Mouse (Mus musculus): Measurements from ENCODE around the gene Asprv1.

The Asprv1 gene

GRCm38 (mm10) chr6:86615301-86615700 lies 12.7 kb upstream of the Asprv1 start:
- no peak for DNase-seq (ENCODE audit: extremely low spot score)

- no peak for DNase-seq (ENCODE audit: extremely low spot score)
These were observed 4.8 kb upstream of the Asprv1 start for GRCm38 (mm10) chr6:86623201-86623600.

- DNase-seq (ENCODE audit: extremely low spot score): no peak
These were observed 3.6 kb upstream of the Asprv1 start for GRCm38 (mm10) chr6:86624074-86625030.

- DNase-seq (ENCODE audit: extremely low spot score): no peak
These were observed 2.2 kb downstream of the Asprv1 start for GRCm38 (mm10) chr6:86630141-86630540.

GRCm38 (mm10) chr6:86636495-86636894 lies 8.5 kb downstream of the Asprv1 start:
- no peak for DNase-seq (ENCODE audit: extremely low spot score)

GRCm38 (mm10) chr6:86637171-86637835 lies 9.3 kb downstream of the Asprv1 start:
- DNase-seq (ENCODE audit: extremely low spot score): no peak

- DNase-seq (ENCODE audit: extremely low spot score): no peak
These were observed 9.9 kb downstream of the Asprv1 start for GRCm38 (mm10) chr6:86637860-86638259.

- no peak for DNase-seq (ENCODE audit: extremely low spot score)
These were observed 10.5 kb downstream of the Asprv1 start for GRCm38 (mm10) chr6:86638434-86638833.

GRCm38 (mm10) chr6:86639180-86640160 lies 11.5 kb downstream of the Asprv1 start:
- no peak for DNase-seq (ENCODE audit: extremely low spot score)

GRCm38 (mm10) chr6:86640161-86640560 lies 12.2 kb downstream of the Asprv1 start:
- DNase-seq (ENCODE audit: extremely low spot score): no peak

- DNase-seq (ENCODE audit: extremely low spot score): no peak
These were observed 12.8 kb downstream of the Asprv1 start for GRCm38 (mm10) chr6:86640776-86641175.

GRCm38 (mm10) chr6:86641716-86642115 lies 13.8 kb downstream of the Asprv1 start:
- no peak for DNase-seq (ENCODE audit: extremely low spot score)

GRCm38 (mm10) chr6:86644775-86645400 lies 16.9 kb downstream of the Asprv1 start:
- no peak for DNase-seq (ENCODE audit: extremely low spot score)

- no peak for DNase-seq (ENCODE audit: extremely low spot score)
These were observed 17.6 kb downstream of the Asprv1 start for GRCm38 (mm10) chr6:86645551-86645950.

GRCm38 (mm10) chr6:86646143-86646542 lies 18.2 kb downstream of the Asprv1 start:
- DNase-seq (ENCODE audit: extremely low spot score): no peak

- no peak for DNase-seq (ENCODE audit: extremely low spot score)
These were observed 25.1 kb downstream of the Asprv1 start for GRCm38 (mm10) chr6:86653026-86653425.

GRCm38 (mm10) chr6:86654270-86654916 lies 26.4 kb downstream of the Asprv1 start:
- no peak for DNase-seq (ENCODE audit: extremely low spot score)

- DNase-seq (ENCODE audit: extremely low spot score): no peak
These were observed 30.5 kb downstream of the Asprv1 start for GRCm38 (mm10) chr6:86658501-86658900.

GRCm38 (mm10) chr6:86660161-86660877 lies 32.4 kb downstream of the Asprv1 start:
- DNase-seq (ENCODE audit: extremely low spot score): no peak

GRCm38 (mm10) chr6:86665076-86665475 lies 37.1 kb downstream of the Asprv1 start:
- DNase-seq (ENCODE audit: extremely low spot score): no peak
